Mouse (Mus musculus): Measurements from ENCODE around the gene Zcchc2. TPM values are rescaled to one million over a fixed set of nuclear protein-coding genes. Genes with fewer than 3 reads are reported as not detected.
A peak's percentile ranks its signal among the peaks of the same experiment; 100 is the strongest.

Zcchc2 gene
- polyA plus RNA-seq (2012; ENCODE audit: insufficient read depth, low replicate concordance): 3.8 and 5.2 TPM in 2 replicates

GRCm38 (mm10) chr1:105990138-105990821 is at the start of gene Zcchc2:
TSS of gene Zcchc2 (plus strand) at chr1:105990406.
- H3K9me3 ChIP-seq: no peaks in the 10 kb centered on the region
- H3K4me3 ChIP-seq (replicated peaks): peak within 1 kb of the TSS; percentile 99
- no peaks in the 10 kb centered on the region for H3K27me3 ChIP-seq (replicated peaks)
- no peak for TF ChIP-seq GATA1 (IDR thresholded peaks at IDR 0.05; ENCODE audit: borderline replicate concordance, low read length)
- H3K4me1 ChIP-seq: peaks cover 50% of the 10 kb centered on the region
- peaks cover 20% of the 10 kb centered on the region for H3K36me3 ChIP-seq (replicated peaks; ENCODE audit: low read length)

DNA sequence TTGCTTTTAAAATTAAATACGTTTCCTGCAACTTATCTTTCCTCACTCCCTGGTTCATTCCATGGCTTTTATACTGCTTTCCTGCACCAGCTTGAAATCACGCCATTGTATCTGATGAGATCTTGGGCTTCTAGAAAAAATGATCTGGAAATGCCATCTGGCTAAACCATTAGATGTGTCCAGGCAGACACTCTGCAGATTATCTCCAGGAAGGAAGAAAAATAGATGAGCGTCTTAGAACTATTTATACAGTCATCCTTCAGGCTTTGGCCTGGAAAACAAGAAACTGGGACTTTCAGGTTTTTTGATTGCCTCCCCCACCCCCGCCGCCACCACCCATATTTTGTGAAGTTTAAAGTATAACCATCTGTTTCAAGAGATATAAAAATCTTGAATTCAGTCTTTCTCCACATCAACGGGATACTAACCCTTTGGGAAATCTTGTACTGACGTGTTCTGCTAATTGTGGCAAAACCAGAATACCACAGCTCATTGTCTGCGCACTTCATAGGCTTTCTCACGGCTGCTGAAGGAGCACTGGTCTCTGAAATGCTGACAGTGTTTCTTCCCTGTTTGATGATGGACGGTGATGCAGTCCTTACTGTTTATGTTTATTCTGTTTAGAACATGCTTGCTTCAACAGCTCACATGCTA is 45.2 kb upstream of the Zcchc2 start:
- TF ChIP-seq FLI1 (IDR thresholded peaks at IDR 0.05; ENCODE audit: low read length): no peak
- TF ChIP-seq GATA1 (IDR thresholded peaks at IDR 0.05; ENCODE audit: borderline replicate concordance, low read length): no peak
- Histone ChIP-seq H3K9me3 (peaks cover 4% of the 10 kb centered on the region), H3K36me3 (replicated peaks; ENCODE audit: low read length) (no peaks in the 10 kb centered on the region), H3K4me1 (peaks cover 42% of the 10 kb centered on the region), H3K27me3 (replicated peaks) (peaks cover 9% of the 10 kb centered on the region), H3K4me3 (replicated peaks) (no peak overlapping the region)

GRCm38 (mm10) chr1:105946581-105947540 is 43.3 kb upstream of the Zcchc2 start:
- Histone ChIP-seq H3K36me3 (replicated peaks; ENCODE audit: low read length) (no peaks in the 10 kb centered on the region), H3K4me1 (peaks cover 48% of the 10 kb centered on the region), H3K4me3 (replicated peaks) (no peak overlapping the region), H3K9me3 (peaks cover 4% of the 10 kb centered on the region), H3K27me3 (replicated peaks) (peaks cover 9% of the 10 kb centered on the region)
- TF ChIP-seq GATA1 (IDR thresholded peaks at IDR 0.05; ENCODE audit: borderline replicate concordance, low read length): no peak
- TF ChIP-seq FLI1 (IDR thresholded peaks at IDR 0.05; ENCODE audit: low read length): no peak

- Histone ChIP-seq H3K4me3 (replicated peaks) (no peak overlapping the region), H3K36me3 (replicated peaks; ENCODE audit: low read length) (no peaks in the 10 kb centered on the region), H3K9me3 (no peaks in the 10 kb centered on the region; the same call in 1 of the 2 replicates), H3K27me3 (replicated peaks) (peaks cover 9% of the 10 kb centered on the region), H3K4me1 (peaks cover 48% of the 10 kb centered on the region)
- TF ChIP-seq GATA1 (IDR thresholded peaks at IDR 0.05; ENCODE audit: borderline replicate concordance, low read length): no peak
- no peak for TF ChIP-seq FLI1 (IDR thresholded peaks at IDR 0.05; ENCODE audit: low read length)
Measured at GRCm38 (mm10) chr1:105948352-105948751, 41.9 kb upstream of the Zcchc2 start.

GRCm38 (mm10) chr1:105953588-105953987 is 36.6 kb upstream of the Zcchc2 start:
- no peak for TF ChIP-seq FLI1 (IDR thresholded peaks at IDR 0.05; ENCODE audit: low read length)
- TF ChIP-seq GATA1 (IDR thresholded peaks at IDR 0.05; ENCODE audit: borderline replicate concordance, low read length): no peak
- peaks cover 4% of the 10 kb centered on the region for H3K27me3 ChIP-seq (replicated peaks)

DNA sequence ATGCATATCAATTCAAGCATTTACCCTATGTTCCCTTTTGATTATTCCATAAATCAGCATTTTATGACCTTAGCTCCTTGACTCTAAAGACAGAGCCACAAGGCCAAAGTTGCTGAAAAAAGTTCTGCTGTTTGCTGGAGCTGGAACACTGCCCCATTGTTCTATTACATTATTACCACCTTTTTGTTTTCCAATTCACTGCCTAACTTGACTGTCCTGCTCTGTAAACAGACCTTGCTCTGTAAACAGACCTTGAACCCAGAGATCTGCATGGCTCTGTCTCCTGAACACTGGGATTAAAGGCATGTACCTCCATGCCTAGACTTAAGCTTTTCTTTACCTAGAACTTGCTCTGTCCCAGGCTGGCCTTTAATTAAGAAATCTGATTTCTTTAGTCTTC is 36.2 kb upstream of the Zcchc2 start:
- H3K4me1 ChIP-seq: peaks cover 14% of the 10 kb centered on the region
- H3K27me3 ChIP-seq (replicated peaks): no peaks in the 10 kb centered on the region
- TF ChIP-seq GATA1 (IDR thresholded peaks at IDR 0.05; ENCODE audit: borderline replicate concordance, low read length) (no peak), FLI1 (IDR thresholded peaks at IDR 0.05; ENCODE audit: low read length) (no peak)
- no peak overlapping the region for H3K4me3 ChIP-seq (replicated peaks)
- no peaks in the 10 kb centered on the region; the same call in 1 of the 2 replicates for H3K9me3 ChIP-seq
- no peaks in the 10 kb centered on the region for H3K36me3 ChIP-seq (replicated peaks; ENCODE audit: low read length)

More at GRCm38 (mm10) chr1:105953588-105953987, 36.6 kb upstream of the Zcchc2 start:
- H3K4me3 ChIP-seq (replicated peaks): no peak overlapping the region
- H3K36me3 ChIP-seq (replicated peaks; ENCODE audit: low read length): no peaks in the 10 kb centered on the region
- H3K4me1 ChIP-seq: peaks cover 19% of the 10 kb centered on the region
- H3K9me3 ChIP-seq: no peaks in the 10 kb centered on the region; the same call in 1 of the 2 replicates

GRCm38 (mm10) chr1:105956057-105956456 is 34.1 kb upstream of the Zcchc2 start:
- Histone ChIP-seq H3K4me1 (peaks cover 5% of the 10 kb centered on the region), H3K4me3 (replicated peaks) (no peak overlapping the region), H3K36me3 (replicated peaks; ENCODE audit: low read length) (no peaks in the 10 kb centered on the region), H3K9me3 (no peaks in the 10 kb centered on the region), H3K27me3 (replicated peaks) (no peaks in the 10 kb centered on the region)
- TF ChIP-seq FLI1 (IDR thresholded peaks at IDR 0.05; ENCODE audit: low read length): no peak
- TF ChIP-seq GATA1 (IDR thresholded peaks at IDR 0.05; ENCODE audit: borderline replicate concordance, low read length): no peak

DNA sequence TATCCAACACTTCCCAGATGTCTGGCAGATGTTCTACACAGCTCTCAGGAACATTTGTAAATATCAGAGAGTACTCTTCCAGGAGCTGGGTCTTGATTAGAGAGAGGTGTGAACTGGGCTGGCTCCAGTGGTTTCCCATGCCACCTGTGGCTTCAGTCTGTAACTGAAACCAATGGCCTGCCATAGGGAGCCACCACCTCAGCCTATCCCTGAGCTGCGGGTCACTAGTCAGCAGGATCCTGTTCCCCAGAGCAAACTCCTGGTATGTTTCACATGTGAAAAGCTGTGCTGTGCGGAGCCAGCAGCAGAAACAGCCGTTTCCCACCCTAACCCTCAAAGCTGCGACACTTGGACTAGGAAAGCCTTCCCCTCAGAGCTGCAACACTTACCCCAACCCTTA is 28.7 kb upstream of the Zcchc2 start:
- Histone ChIP-seq H3K36me3 (replicated peaks; ENCODE audit: low read length) (no peaks in the 10 kb centered on the region), H3K4me1 (peaks cover 14% of the 10 kb centered on the region), H3K4me3 (replicated peaks) (no peak overlapping the region), H3K27me3 (replicated peaks) (no peaks in the 10 kb centered on the region), H3K9me3 (no peaks in the 10 kb centered on the region)
- TF ChIP-seq GATA1 (IDR thresholded peaks at IDR 0.05; ENCODE audit: borderline replicate concordance, low read length): no peak
- TF ChIP-seq FLI1 (IDR thresholded peaks at IDR 0.05; ENCODE audit: low read length): no peak

GRCm38 (mm10) chr1:105962084-105962818 is 28.0 kb upstream of the Zcchc2 start:
- no peaks in the 10 kb centered on the region for H3K9me3 ChIP-seq
- no peaks in the 10 kb centered on the region for H3K27me3 ChIP-seq (replicated peaks)
- H3K4me1 ChIP-seq: peaks cover 14% of the 10 kb centered on the region
- no peak overlapping the region for H3K4me3 ChIP-seq (replicated peaks)
- H3K36me3 ChIP-seq (replicated peaks; ENCODE audit: low read length): no peaks in the 10 kb centered on the region
- TF ChIP-seq GATA1 (IDR thresholded peaks at IDR 0.05; ENCODE audit: borderline replicate concordance, low read length) (no peak), FLI1 (IDR thresholded peaks at IDR 0.05; ENCODE audit: low read length) (no peak)

All from megakaryocyte, embryonic 14.5 days (primary cell).